Mouse (Mus musculus) stomach, embryonic 16.5 days (tissue): Measurements from ENCODE around the gene Podxl2. TPM values are rescaled to one million over a fixed set of nuclear protein-coding genes. Genes with fewer than 3 reads are reported as not detected.

ENCODE experiments used
- ATAC-seq: fragments of 200-750 bp; cut with Nextera tagmentation; 2 replicates; pipeline ENCODE4 v1.8.0; 2017; ENCODE audit warnings: moderate number of reproducible peaks, moderate TSS enrichment; ENCODE audit not compliant: insufficient read depth, low FRiP score
- H3K27ac ChIP-seq: fragments of 300-500 bp; sonication (generic); 2 replicates; pipeline ENCODE4 v1.5.1; 2014; ENCODE audit warnings: low read length
- H3K27me3 ChIP-seq: fragments of 300-500 bp; sonication (generic); 2 replicates; pipeline ENCODE4 v1.6.1; 2014; ENCODE audit warnings: low read length, control low read depth, mixed read lengths; ENCODE audit not compliant: control insufficient read depth, insufficient read depth
- H3K36me3 ChIP-seq: fragments of 300-500 bp; sonication (generic); 2 replicates; pipeline ENCODE4 v1.6.1; 2014; ENCODE audit warnings: low read length; ENCODE audit not compliant: control insufficient read depth, insufficient read depth
- H3K4me1 ChIP-seq: fragments of 300-500 bp; sonication (generic); 2 replicates; pipeline ENCODE4 v1.6.1; 2014; ENCODE audit warnings: low read length, control low read depth, mixed read lengths; ENCODE audit not compliant: control insufficient read depth, insufficient read depth
- H3K4me2 ChIP-seq: fragments of 300-500 bp; sonication (generic); 2 replicates; pipeline ENCODE4 v1.6.1; 2014; ENCODE audit warnings: low read depth, low read length, mixed read lengths
- H3K4me3 ChIP-seq: fragments of 300-500 bp; sonication (generic); replicated peaks from 2 replicates; pipeline ENCODE4 v1.5.1; 2014; ENCODE audit warnings: mild to moderate bottlenecking, low read length
- H3K9ac ChIP-seq: fragments of 300-500 bp; sonication (generic); 2 replicates; pipeline ENCODE4 v1.6.1; 2014; ENCODE audit warnings: low read length
- H3K9me3 ChIP-seq: fragments of 300-500 bp; sonication (generic); replicated peaks from 2 replicates; pipeline ENCODE4 v1.6.1; 2016; ENCODE audit warnings: low read length, control low read depth; ENCODE audit not compliant: control insufficient read depth
- WGBS: fragments of 180-500 bp; shearing (Covaris S2); extraction: QIAGEN DNeasy Blood & Tissue Kit; methylation state at CpG from one replicate; pipeline ENCODE4 v1.1.7; 2014; 5-methylcytosine and 5-hydroxymethylcytosine counted together
- polyA plus RNA-seq: library from polyadenylated mRNA; unstranded; fragments of >200 nt; fragmentation: Nextera tagmentation; extraction: Ambion mirVana; gene quantifications from 2 replicates; pipeline ENCODE4 v1.2.1, GENCODE M21; 2015

Podxl2 gene
- polyA plus RNA-seq, 1 experiment from 2014 or later, result 34.4 TPM

DNA sequence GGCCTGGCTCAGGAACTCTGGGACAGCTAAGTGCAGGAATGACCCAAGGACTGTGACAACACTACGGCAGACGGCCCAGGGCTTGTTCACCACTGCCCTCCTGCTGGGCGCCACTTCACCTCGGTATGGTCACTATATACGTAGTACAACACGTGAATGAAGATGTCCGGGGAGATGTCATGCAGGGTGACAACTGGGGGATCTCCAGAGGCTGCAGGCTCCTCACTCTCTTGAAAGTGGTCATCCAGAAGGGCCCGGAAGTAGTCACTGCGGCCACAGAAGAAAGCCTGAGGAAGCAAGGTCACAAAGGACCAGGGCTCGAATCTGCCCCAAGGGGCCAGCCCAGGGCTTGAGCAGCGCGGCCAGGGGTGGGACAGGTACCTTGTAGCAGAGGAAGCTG lies 36.8 kb downstream of the Podxl2 start:
- H3K27ac ChIP-seq, result no peak overlapping the region
- no peak overlapping the region for H3K4me2 ChIP-seq
- WGBS, result 89% methylated on average over 12 of the region's 12 CpGs
- no peak overlapping the region for H3K9ac ChIP-seq
- H3K27me3 ChIP-seq, result no peaks in the 10 kb centered on the region
- H3K4me1 ChIP-seq, result peaks cover 12% of the 10 kb centered on the region
- ATAC-seq, result no peak
- peaks cover 12% of the 10 kb centered on the region for H3K36me3 ChIP-seq
- no peaks in the 10 kb centered on the region for H3K9me3 ChIP-seq
- no peak overlapping the region for H3K4me3 ChIP-seq

DNA sequence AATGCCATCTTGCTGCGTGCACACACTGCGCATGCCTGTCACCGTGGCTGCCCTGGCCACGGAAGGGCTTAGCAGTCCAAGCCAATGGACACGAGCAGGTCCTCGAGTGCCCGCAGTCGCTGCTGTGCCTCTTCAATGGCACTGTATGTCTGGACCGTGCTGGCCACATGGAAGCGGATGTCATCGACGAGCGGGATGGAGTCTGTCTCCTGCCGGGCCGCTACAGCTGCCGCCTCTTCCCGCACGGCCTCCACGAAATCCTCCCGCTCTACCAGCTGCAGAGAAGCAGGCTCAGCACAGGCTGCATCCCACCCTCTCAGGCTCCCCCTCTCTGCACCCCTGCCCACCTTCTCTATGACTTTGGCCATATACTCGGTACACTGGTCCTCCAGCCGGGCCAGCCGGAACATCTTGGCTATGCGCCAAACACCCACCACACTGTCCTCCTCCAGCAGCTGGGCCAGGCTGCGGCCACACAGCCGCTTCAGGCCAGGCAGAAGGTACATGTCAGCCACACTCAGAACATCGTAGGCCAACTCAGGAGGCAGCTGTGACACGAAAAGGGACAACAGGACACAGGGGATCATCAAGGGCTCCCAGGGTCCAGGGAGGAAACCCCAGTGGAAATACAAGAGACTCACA lies 38.5 kb downstream of the Podxl2 start:
- H3K27ac ChIP-seq, result no peak overlapping the region
- H3K4me2 ChIP-seq, result no peak overlapping the region
- no peaks in the 10 kb centered on the region for H3K9me3 ChIP-seq
- H3K9ac ChIP-seq, result no peak overlapping the region
- WGBS, result 83% methylated on average over 28 of the region's 28 CpGs
- no peak for ATAC-seq
- H3K27me3 ChIP-seq, result no peaks in the 10 kb centered on the region
- H3K36me3 ChIP-seq, result peaks cover 12% of the 10 kb centered on the region
- peaks cover 8% of the 10 kb centered on the region for H3K4me1 ChIP-seq
- H3K4me3 ChIP-seq, result no peak overlapping the region

- no peaks in the 10 kb centered on the region for H3K9me3 ChIP-seq
- no peaks in the 10 kb centered on the region for H3K27me3 ChIP-seq
- H3K4me1 ChIP-seq, result no peaks in the 10 kb centered on the region
- no peak overlapping the region for H3K4me2 ChIP-seq
- 72% methylated on average over 5 of the region's 5 CpGs for WGBS
- no peak overlapping the region for H3K9ac ChIP-seq
- H3K27ac ChIP-seq, result no peak overlapping the region
- ATAC-seq, result no peak
- no peak overlapping the region for H3K4me3 ChIP-seq
- peaks cover 12% of the 10 kb centered on the region for H3K36me3 ChIP-seq
Measured at GRCm38 (mm10) chr6:88835047-88835446, 39.8 kb downstream of the Podxl2 start.

DNA sequence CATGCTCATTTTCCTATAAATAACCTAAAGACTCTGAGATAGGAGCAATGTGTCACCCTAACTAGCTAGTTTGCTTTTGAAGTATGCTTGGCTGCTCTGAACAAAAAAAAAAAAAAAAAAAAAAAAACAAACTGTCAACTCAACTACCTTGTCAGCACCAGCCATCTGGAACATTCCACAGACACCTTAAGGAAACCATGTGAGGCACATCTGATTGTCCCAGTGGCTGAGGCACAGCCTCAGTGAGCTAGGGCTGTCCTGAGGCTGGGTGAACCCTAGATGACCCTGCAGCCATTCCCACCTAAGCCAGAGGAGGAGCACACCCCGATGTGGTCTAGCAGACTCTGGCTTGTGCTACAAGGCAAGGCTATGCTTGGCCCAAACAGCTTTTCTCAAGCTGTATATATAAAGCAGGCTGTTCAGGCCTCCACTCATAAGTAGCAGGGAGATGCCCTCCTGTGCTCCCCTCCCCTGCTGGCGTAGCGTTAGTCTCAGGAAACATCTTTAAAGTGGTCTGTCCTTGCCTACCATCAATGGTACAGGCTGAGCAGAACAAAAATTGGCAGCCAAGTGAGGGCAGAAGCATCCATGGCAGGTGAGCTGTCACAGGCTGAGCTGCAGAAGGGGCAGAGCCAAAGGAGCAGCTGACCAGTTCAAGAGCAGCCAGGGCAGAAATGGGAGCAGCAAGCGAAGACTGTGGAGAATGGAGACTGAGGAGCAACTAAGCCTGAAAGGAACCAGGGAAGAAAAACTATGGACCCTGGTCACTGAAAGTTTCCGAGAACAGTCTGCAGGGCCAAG lies 41.3 kb downstream of the Podxl2 start:
- ATAC-seq, result no peak
- Histone ChIP-seq H3K4me1 (0 out of 2 replicates have a peak, but pooled peaks cover 1% of the 10 kb centered on the region), H3K4me2 (no peak overlapping the region), H3K9me3 (no peaks in the 10 kb centered on the region), H3K27me3 (no peaks in the 10 kb centered on the region), H3K4me3 (no peak overlapping the region), H3K27ac (no peak overlapping the region), H3K36me3 (peaks cover 9% of the 10 kb centered on the region), H3K9ac (no peak overlapping the region)
- 76% methylated on average over 5 of the region's 5 CpGs for WGBS

DNA sequence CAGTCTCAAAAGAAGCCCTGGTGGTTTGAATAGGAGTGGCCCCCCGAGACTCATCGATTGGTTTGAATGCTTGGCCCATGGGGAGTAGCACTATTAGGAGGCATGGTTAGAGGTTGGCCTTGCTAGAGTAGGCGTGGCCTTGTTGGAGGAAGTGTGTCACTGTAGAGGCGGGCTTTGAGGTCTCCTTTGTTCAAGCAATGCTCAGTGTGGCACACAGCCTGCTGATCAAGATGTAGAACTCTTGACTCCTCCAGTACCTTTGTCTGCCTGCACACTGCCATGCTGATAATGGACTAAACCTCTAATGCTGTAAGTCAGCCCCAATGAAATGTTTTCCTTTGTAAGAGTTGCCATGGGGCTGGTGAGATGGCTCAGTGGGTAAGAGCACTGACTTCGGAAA lies 42.2 kb downstream of the Podxl2 start:
- no peaks in the 10 kb centered on the region for H3K9me3 ChIP-seq
- H3K27ac ChIP-seq, result no peak overlapping the region
- H3K4me3 ChIP-seq, result no peak overlapping the region
- no peak overlapping the region for H3K9ac ChIP-seq
- no peak overlapping the region for H3K4me2 ChIP-seq
- no peak for ATAC-seq
- peaks cover 3% of the 10 kb centered on the region; the same call in 1 of the 2 replicates for H3K36me3 ChIP-seq
- peaks cover 6% of the 10 kb centered on the region; the same call in 1 of the 2 replicates for H3K4me1 ChIP-seq
- H3K27me3 ChIP-seq, result no peaks in the 10 kb centered on the region
- 80% methylated on average over 5 of the region's 5 CpGs for WGBS

DNA sequence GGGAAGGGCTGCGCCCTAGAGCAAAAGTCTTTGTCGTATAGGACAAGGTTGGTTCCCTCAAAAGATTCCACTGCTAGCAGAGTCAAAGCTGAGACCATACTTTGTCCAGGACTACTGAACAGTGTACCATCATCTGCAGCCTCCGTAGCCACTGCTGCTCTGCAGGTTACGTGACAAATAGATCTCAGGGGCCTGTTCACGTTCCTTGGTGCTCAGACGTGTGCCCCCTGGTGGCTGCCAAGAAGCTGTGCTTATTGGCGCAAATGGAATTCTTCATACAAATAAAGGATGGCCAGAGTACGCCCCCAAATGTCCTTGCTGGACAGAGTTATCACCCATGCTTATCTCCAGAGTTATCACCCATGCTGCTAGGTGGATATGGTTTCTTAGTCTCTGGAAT lies 43.4 kb downstream of the Podxl2 start:
- Histone ChIP-seq H3K36me3 (peaks cover 3% of the 10 kb centered on the region; the same call in 1 of the 2 replicates), H3K9ac (no peak overlapping the region), H3K4me2 (no peak overlapping the region), H3K4me1 (peaks cover 12% of the 10 kb centered on the region), H3K27ac (no peak overlapping the region), H3K4me3 (no peak overlapping the region), H3K9me3 (no peaks in the 10 kb centered on the region), H3K27me3 (no peaks in the 10 kb centered on the region)
- 22% methylated on average over 8 of the region's 8 CpGs for WGBS
- 0 out of 2 replicates have a peak, but pooled peaks have one; percentile 43 for ATAC-seq

- ATAC-seq, result no peak
- 88% methylated on average over 6 of the region's 6 CpGs for WGBS
Measured at GRCm38 (mm10) chr6:88830112-88830702, 44.6 kb downstream of the Podxl2 start.

DNA sequence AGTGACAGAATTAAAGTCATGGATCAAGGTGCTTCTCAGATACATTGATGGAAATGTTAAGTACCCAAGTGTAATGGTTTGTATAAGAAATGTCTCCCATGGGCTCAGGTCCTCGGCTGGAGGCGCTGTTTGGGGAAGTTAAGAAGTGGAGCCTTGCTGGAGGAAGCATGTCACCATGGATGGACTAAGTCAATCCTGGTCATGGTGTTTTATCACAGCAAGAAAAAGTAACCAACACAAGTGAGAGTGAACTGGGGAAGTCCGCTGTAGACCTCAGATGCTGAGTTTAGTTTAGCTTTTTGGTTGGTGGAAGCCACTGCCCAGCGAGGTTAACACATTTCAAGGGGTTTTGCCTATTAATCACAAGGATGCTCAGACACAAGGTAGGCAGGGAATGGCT lies 45.3 kb downstream of the Podxl2 start:
- H3K36me3 ChIP-seq, result no peaks in the 10 kb centered on the region
- no peak overlapping the region for H3K4me3 ChIP-seq
- H3K4me2 ChIP-seq, result no peak overlapping the region
- H3K4me1 ChIP-seq, result peaks cover 14% of the 10 kb centered on the region
- H3K27me3 ChIP-seq, result no peaks in the 10 kb centered on the region
- 87% methylated on average over 4 of the region's 4 CpGs for WGBS
- no peak overlapping the region for H3K9ac ChIP-seq
- ATAC-seq, result no peak
- no peak overlapping the region for H3K27ac ChIP-seq
- no peaks in the 10 kb centered on the region for H3K9me3 ChIP-seq

More at GRCm38 (mm10) chr6:88830112-88830702, 44.6 kb downstream of the Podxl2 start:
- Histone ChIP-seq H3K4me1 (peaks cover 14% of the 10 kb centered on the region), H3K27ac (no peak overlapping the region), H3K4me2 (no peak overlapping the region), H3K4me3 (no peak overlapping the region), H3K27me3 (no peaks in the 10 kb centered on the region), H3K9me3 (no peaks in the 10 kb centered on the region), H3K36me3 (no peaks in the 10 kb centered on the region), H3K9ac (no peak overlapping the region)
